Mouse (Mus musculus): ENCODE data around the gene Gdpd5.
"Not testable (repeated sequence)": the region's sequence is repeated elsewhere in the genome, so short reads cannot be mapped to it uniquely, and the experiment has no call there.

Gene Gdpd5

DNA sequence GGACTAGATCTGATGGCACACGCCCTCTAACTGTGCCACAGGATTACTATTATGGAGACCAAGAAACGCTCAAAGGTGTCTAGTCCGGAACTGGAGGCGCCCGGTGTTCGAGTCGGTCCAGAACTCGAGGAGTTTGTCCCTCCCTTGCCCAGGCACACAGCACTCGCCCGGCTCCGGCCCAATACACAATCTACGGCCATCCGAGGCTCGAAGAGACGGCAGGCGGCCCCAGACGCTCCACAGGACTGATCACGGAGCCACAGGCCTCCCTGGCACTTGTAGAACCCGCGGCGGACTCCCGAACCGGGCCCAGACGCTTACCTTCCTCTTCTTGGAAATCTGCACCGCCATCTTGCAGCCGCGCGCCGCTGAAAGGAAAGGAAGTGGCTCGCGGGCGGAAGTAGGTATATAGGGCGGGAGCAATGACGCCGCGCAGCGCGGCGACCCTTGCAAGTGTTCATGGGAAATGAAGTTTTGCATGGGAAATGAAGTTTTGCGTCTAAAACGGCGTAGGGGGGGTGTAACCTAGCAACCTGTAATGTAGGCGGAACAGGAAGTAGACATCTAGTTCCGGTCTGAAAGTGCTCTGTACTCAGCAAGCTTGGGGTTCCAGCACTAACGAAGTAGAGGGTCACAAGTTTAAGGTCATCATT, 102.2 kb downstream of the Gdpd5 start, which contains the start of gene Rps3:
Gene Rps3 (minus strand): TSS at position 468 of the 653 bp plus-strand sequence.
- peak; percentile 97 for DNase-seq

DNA sequence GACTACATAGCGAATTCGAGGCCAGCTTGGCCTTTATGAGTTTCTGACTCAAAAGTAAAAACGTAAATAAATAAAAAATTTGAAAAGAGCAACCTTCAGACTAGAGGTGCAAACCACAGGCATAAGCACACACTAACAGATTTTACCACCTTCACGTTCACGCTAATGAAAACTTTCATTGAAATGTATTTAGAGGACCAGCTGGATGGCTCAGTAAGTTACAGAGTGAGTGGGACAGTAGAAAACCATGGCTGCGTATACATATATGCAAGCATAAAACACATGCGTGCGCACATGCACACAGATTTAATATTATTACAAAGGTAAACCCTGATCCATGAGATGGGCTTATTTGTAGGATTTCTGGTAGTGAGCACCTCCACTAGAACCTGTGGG, 102.7 kb downstream of the Gdpd5 start:
- DNase-seq = no peak

DNA sequence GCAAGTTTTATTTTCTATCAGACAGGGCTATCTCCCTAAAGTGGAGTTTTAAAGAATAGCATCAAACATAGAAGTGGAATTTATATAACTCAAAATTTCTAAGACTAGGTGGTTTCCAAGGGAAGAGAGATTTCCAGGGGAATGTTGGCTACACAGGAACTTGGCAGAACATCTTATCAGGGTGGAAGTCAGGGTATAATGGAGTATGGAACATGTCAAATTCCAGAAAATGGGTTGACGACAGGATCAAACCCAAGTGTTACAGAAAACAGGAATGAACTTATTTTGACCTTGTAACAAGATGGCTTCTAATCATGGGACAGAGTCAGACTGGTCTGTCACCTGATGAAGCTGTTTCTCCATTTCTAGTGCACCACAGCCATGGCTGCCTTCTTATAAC, 103.5 kb downstream of the Gdpd5 start:
- no peak for DNase-seq

DNA sequence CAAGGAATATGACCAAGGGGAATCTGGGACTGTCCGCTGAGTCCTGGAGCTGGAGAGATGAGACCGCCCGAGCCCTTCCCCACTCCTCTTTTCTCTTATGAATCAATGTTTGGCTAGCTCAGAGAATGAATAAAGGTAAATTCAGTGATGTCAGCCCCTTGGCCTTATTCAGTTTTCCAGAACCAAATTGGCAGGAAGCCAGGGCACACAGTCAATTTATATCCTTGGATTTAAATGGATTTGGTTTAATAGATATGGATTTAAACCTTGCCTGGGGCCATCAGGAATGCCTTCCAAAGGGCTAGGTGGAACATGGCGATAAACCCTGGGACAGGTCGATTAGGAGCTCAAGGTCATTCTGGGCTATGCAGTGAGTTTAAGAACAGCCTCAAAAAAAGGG, 108.5 kb downstream of the Gdpd5 start:
- no peak for DNase-seq

DNA sequence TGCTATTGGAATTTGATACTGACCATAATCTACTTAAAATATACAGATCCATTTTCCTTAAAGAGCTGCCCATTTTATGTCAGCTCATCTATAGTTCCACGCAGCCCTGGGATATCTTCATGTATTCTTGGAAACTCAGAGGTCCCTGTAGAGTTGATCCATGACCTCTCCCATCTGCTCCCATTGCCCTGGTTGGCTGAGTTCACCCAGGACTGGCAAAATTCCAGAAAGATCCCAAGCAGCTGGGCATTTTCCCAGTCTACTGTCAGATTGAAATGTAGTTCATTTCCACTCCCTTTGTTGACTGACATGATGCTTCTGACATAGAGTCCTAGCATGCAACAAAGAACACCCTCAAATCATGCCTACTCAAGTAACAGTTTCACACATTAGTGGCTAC, 117.9 kb downstream of the Gdpd5 start:
- DNase-seq = no peak

DNA sequence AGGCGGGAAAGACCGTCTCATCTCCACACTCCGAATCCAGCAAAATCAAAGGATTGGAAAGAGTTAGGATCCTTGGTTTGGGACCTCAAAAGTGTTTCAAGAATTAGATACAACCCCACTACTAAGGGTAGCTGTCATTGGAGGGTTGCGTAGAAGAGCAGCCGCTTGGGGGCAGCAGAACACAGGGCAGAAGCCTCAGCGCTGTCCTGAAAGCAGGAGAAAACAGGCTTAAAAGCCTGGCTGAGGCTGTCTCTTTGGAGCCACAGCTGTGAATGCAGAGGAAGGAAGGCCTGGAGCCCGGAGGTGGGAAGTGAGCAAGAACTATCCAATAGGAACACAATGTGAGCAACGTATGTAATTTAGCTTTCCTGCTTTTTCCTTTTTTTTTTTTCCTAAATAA, 119.0 kb downstream of the Gdpd5 start:
- DNase-seq = peak; percentile 65

DNA sequence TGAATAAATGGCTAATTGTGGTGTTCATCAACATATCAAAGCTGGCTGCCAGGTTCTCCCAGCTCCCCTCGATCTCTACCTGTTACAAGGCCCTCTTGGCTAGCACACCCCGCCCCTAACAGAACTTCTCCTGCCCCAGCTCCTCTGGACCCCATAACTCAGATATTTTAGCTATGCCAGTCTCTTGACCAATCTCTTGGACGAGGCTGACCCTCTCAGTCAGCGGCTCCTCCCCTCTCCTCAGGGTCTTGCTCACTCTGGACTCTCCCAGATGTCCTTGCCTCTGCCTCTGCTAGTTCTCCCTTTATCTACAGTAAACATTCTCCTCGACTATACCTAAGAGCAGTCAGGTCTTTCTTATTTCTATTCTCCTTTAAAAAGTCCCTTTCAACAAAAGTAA, 119.4 kb downstream of the Gdpd5 start:
- DNase-seq = no peak

DNA sequence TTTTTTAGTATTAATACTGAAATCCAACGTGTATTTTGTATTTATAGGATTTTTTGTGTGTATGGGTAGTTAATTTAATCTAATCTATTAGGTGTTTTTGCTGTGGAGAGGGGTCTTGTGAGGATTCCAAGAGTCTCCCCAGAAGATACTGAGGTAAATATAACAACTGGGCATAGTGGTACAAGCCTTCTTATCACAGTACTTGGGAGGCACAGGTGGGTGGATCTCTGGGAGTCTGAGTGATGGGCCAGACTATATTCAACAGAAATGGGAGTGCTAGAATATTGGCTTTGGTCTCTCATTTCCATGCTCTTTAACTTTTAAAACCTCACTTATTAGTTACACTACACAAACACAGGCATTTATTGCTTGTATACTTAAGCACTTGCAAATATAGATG, 119.9 kb downstream of the Gdpd5 start:
- DNase-seq = no peak

DNA sequence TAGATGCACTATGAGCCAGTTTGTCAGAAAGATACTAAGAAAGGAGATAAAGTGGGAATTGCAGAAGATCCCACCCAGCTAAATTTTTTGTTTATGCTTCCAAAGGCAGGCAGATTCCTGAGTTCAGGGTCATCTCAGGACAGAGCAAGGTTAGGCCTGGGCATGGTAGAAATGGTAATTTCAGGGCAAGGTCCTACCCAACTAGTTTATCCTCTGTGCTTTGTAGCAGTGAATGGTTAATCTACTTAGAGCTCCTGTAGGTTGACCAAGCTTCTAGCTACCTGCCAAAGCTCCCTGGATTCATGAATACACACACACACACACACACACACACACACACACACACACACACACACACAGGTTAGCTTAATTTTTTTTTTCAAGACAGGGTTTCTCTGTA, 123.3 kb downstream of the Gdpd5 start:
- DNase-seq = peak; percentile 41

DNA sequence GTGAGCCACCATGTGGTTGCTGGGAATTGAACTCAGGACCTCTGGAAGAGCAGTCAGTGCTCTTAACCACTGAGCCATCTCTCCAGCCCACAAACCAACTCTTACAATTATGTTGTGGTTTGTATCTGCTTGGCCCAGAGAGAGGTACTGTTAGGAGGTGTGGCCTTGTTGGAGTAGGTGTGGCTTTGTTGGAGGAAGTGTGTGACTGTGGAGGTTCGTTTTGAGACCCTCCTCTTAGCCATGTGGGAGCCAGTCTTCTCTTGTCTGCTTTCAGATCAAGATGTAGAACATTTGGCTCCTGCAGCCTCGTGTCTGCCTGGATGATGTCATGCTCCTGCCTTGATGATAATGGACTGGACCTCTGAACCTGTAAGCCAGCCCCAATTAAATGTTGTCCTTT, 127.0 kb downstream of the Gdpd5 start:
- DNase-seq = not testable (repeated sequence)

DNA sequence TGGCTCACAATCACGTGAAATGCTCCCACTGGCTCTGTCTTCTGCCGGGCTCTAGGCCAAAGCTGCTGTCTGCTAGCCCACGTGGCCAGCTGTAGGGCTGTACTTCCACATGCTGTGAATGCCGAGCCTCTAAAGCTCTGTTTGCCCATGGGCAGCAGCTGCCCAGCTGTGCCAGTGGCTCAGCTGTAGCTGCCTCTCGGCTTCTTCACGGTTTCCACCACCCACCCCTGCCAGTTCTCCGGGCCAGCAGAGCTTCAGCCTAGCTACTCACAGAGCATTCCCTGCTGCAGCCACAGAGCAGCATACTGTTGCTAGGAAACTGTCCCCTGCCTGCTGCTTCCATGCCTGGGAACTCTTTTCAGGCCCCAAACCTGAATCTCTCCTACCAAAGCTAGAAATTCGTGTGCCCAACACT, 128.9 kb downstream of the Gdpd5 start:
- DNase-seq = peak; percentile 62
